Mouse (Mus musculus): ENCODE data around the gene Fam168a. TPM values are rescaled to one million over a fixed set of nuclear protein-coding genes. Genes with fewer than 3 reads are reported as not detected.

Fam168a gene
- polyA plus RNA-seq, 1 experiment from 2014 or later, result 45.5 TPM

- WGBS, result 90% methylated on average over 4 of the region's 4 CpGs
- H3K9me3 ChIP-seq (replicated peaks), result no peaks in the 10 kb centered on the region
- peaks cover 56% of the 10 kb centered on the region for H3K36me3 ChIP-seq
- H3K27me3 ChIP-seq, result no peaks in the 10 kb centered on the region
- no peak overlapping the region for H3K9ac ChIP-seq
- no peak overlapping the region for H3K4me2 ChIP-seq (replicated peaks)
- no peak overlapping the region for H3K4me3 ChIP-seq (replicated peaks)
- no peak for ATAC-seq (ENCODE audit: insufficient number of reproducible peaks, low FRiP score, low TSS enrichment, low read depth)
- no peak overlapping the region for H3K27ac ChIP-seq (replicated peaks)
- H3K4me1 ChIP-seq, result 0 out of 2 replicates have a peak, but pooled peaks cover 6% of the 10 kb centered on the region
Measured at GRCm38 (mm10) chr7:100871355-100871754, 164.9 kb downstream of the Fam168a start.

- Histone ChIP-seq H3K27me3 (no peaks in the 10 kb centered on the region), H3K36me3 (peaks cover 61% of the 10 kb centered on the region), H3K4me1 (0 out of 2 replicates have a peak, but pooled peaks cover 6% of the 10 kb centered on the region), H3K9ac (no peak overlapping the region), H3K27ac (replicated peaks) (no peak overlapping the region), H3K9me3 (replicated peaks) (no peaks in the 10 kb centered on the region), H3K4me2 (replicated peaks) (no peak overlapping the region), H3K4me3 (replicated peaks) (no peak overlapping the region)
- no peak for ATAC-seq (ENCODE audit: insufficient number of reproducible peaks, low FRiP score, low TSS enrichment, low read depth)
- 80% methylated on average over 5 of the region's 5 CpGs for WGBS
Measured at GRCm38 (mm10) chr7:100871892-100872291, 165.5 kb downstream of the Fam168a start.

GRCm38 (mm10) chr7:100873197-100873596 is 166.8 kb downstream of the Fam168a start:
- Histone ChIP-seq H3K9me3 (replicated peaks) (no peaks in the 10 kb centered on the region), H3K9ac (no peak overlapping the region), H3K27ac (replicated peaks) (no peak overlapping the region), H3K4me3 (replicated peaks) (no peak overlapping the region), H3K4me2 (replicated peaks) (no peak overlapping the region), H3K27me3 (no peaks in the 10 kb centered on the region), H3K36me3 (peaks cover 74% of the 10 kb centered on the region), H3K4me1 (no peaks in the 10 kb centered on the region)
- WGBS, result 94% methylated on average over 13 of the region's 13 CpGs
- ATAC-seq (ENCODE audit: insufficient number of reproducible peaks, low FRiP score, low TSS enrichment, low read depth), result no peak

GRCm38 (mm10) chr7:100875822-100876221 is 169.4 kb downstream of the Fam168a start:
- Histone ChIP-seq H3K27me3 (no peaks in the 10 kb centered on the region), H3K9ac (no peak overlapping the region), H3K36me3 (peaks cover 94% of the 10 kb centered on the region), H3K4me1 (0 out of 2 replicates have a peak, but pooled peaks cover 4% of the 10 kb centered on the region), H3K4me3 (replicated peaks) (no peak overlapping the region), H3K27ac (replicated peaks) (peak overlapping the region; percentile 48; the same call in 1 of the 2 replicates), H3K9me3 (replicated peaks) (no peaks in the 10 kb centered on the region), H3K4me2 (replicated peaks) (no peak overlapping the region)
- ATAC-seq (ENCODE audit: insufficient number of reproducible peaks, low FRiP score, low TSS enrichment, low read depth), result no peak
- 77% methylated on average over 1 of the region's 1 CpGs for WGBS

GRCm38 (mm10) chr7:100876293-100876692 is 169.9 kb downstream of the Fam168a start:
- H3K27ac ChIP-seq (replicated peaks), result no peak overlapping the region
- ATAC-seq (ENCODE audit: insufficient number of reproducible peaks, low FRiP score, low TSS enrichment, low read depth), result no peak
- H3K9ac ChIP-seq, result no peak overlapping the region
- H3K9me3 ChIP-seq (replicated peaks), result no peaks in the 10 kb centered on the region
- H3K27me3 ChIP-seq, result no peaks in the 10 kb centered on the region
- no peak overlapping the region for H3K4me2 ChIP-seq (replicated peaks)
- peaks cover 95% of the 10 kb centered on the region for H3K36me3 ChIP-seq
- 0 out of 2 replicates have a peak, but pooled peaks cover 4% of the 10 kb centered on the region for H3K4me1 ChIP-seq
- no peak overlapping the region for H3K4me3 ChIP-seq (replicated peaks)
- WGBS, result 93% methylated on average over 13 of the region's 13 CpGs

GRCm38 (mm10) chr7:100876771-100877170 is 170.3 kb downstream of the Fam168a start:
- Histone ChIP-seq H3K27me3 (no peaks in the 10 kb centered on the region), H3K9ac (no peak overlapping the region), H3K4me1 (0 out of 2 replicates have a peak, but pooled peaks cover 4% of the 10 kb centered on the region), H3K9me3 (replicated peaks) (no peaks in the 10 kb centered on the region), H3K36me3 (peaks cover 95% of the 10 kb centered on the region), H3K4me3 (replicated peaks) (no peak overlapping the region), H3K4me2 (replicated peaks) (no peak overlapping the region), H3K27ac (replicated peaks) (no peak overlapping the region)
- ATAC-seq (ENCODE audit: insufficient number of reproducible peaks, low FRiP score, low TSS enrichment, low read depth), result no peak
- WGBS, result 89% methylated on average over 9 of the region's 9 CpGs

- 0 out of 2 replicates have a peak, but pooled peaks cover 4% of the 10 kb centered on the region for H3K4me1 ChIP-seq
- no peaks in the 10 kb centered on the region for H3K9me3 ChIP-seq (replicated peaks)
- no peak overlapping the region for H3K27ac ChIP-seq (replicated peaks)
- WGBS, result 26% methylated on average over 20 of the region's 20 CpGs
- no peak overlapping the region for H3K4me3 ChIP-seq (replicated peaks)
- no peak overlapping the region for H3K9ac ChIP-seq
- H3K4me2 ChIP-seq (replicated peaks), result no peak overlapping the region; the same call in 1 of the 2 replicates
- ATAC-seq (ENCODE audit: insufficient number of reproducible peaks, low FRiP score, low TSS enrichment, low read depth), result no peak
- H3K36me3 ChIP-seq, result peaks cover 95% of the 10 kb centered on the region
- H3K27me3 ChIP-seq, result no peaks in the 10 kb centered on the region
Measured at GRCm38 (mm10) chr7:100879595-100879994, 173.2 kb downstream of the Fam168a start.

GRCm38 (mm10) chr7:100881531-100881930 is 175.1 kb downstream of the Fam168a start:
- WGBS, result 84% methylated on average over 9 of the region's 9 CpGs
- H3K27me3 ChIP-seq, result no peaks in the 10 kb centered on the region
- H3K27ac ChIP-seq (replicated peaks), result no peak overlapping the region
- 0 out of 2 replicates have a peak, but pooled peaks cover 4% of the 10 kb centered on the region for H3K4me1 ChIP-seq
- ATAC-seq (ENCODE audit: insufficient number of reproducible peaks, low FRiP score, low TSS enrichment, low read depth), result no peak
- no peak overlapping the region for H3K4me3 ChIP-seq (replicated peaks)
- no peaks in the 10 kb centered on the region for H3K9me3 ChIP-seq (replicated peaks)
- H3K36me3 ChIP-seq, result peaks cover 93% of the 10 kb centered on the region
- no peak overlapping the region for H3K9ac ChIP-seq
- H3K4me2 ChIP-seq (replicated peaks), result no peak overlapping the region

- no peak for ATAC-seq (ENCODE audit: insufficient number of reproducible peaks, low FRiP score, low TSS enrichment, low read depth)
- Histone ChIP-seq H3K4me1 (0 out of 2 replicates have a peak, but pooled peaks cover 4% of the 10 kb centered on the region), H3K27me3 (no peaks in the 10 kb centered on the region), H3K36me3 (peaks cover 90% of the 10 kb centered on the region), H3K9ac (no peak overlapping the region), H3K9me3 (replicated peaks) (no peaks in the 10 kb centered on the region), H3K4me2 (replicated peaks) (no peak overlapping the region), H3K4me3 (replicated peaks) (no peak overlapping the region), H3K27ac (replicated peaks) (no peak overlapping the region)
- 85% methylated on average over 4 of the region's 4 CpGs for WGBS
Measured at GRCm38 (mm10) chr7:100881950-100882349, 175.5 kb downstream of the Fam168a start.

GRCm38 (mm10) chr7:100884460-100884859 is 178.0 kb downstream of the Fam168a start:
- H3K36me3 ChIP-seq, result peaks cover 77% of the 10 kb centered on the region
- WGBS, result 95% methylated on average over 4 of the region's 4 CpGs
- no peak overlapping the region for H3K27ac ChIP-seq (replicated peaks)
- H3K9me3 ChIP-seq (replicated peaks), result no peaks in the 10 kb centered on the region
- H3K4me2 ChIP-seq (replicated peaks), result no peak overlapping the region
- H3K4me1 ChIP-seq, result 0 out of 2 replicates have a peak, but pooled peaks cover 4% of the 10 kb centered on the region
- no peak overlapping the region for H3K4me3 ChIP-seq (replicated peaks)
- ATAC-seq (ENCODE audit: insufficient number of reproducible peaks, low FRiP score, low TSS enrichment, low read depth), result no peak
- no peak overlapping the region for H3K9ac ChIP-seq
- no peaks in the 10 kb centered on the region for H3K27me3 ChIP-seq

GRCm38 (mm10) chr7:100886535-100886934 is 180.1 kb downstream of the Fam168a start:
- no peaks in the 10 kb centered on the region for H3K9me3 ChIP-seq (replicated peaks)
- H3K27ac ChIP-seq (replicated peaks), result no peak overlapping the region
- no peak for ATAC-seq (ENCODE audit: insufficient number of reproducible peaks, low FRiP score, low TSS enrichment, low read depth)
- H3K4me1 ChIP-seq, result no peaks in the 10 kb centered on the region
- H3K36me3 ChIP-seq, result peaks cover 66% of the 10 kb centered on the region
- no peaks in the 10 kb centered on the region for H3K27me3 ChIP-seq
- no peak overlapping the region for H3K9ac ChIP-seq
- no peak overlapping the region for H3K4me3 ChIP-seq (replicated peaks)
- WGBS, result 28% methylated on average over 3 of the region's 3 CpGs
- H3K4me2 ChIP-seq (replicated peaks), result no peak overlapping the region
